Mouse (Mus musculus): ENCODE results near the gene Fbxl14. TPM values are rescaled to one million over a fixed set of nuclear protein-coding genes. Genes with fewer than 3 reads are reported as not detected.

Fbxl14 gene
- total RNA-seq, 2 experiments from 2014 or later, result 15.4 to 16.5 TPM

GRCm38 (mm10) chr6:119526498-119526897 lies 47.0 kb downstream of the Fbxl14 start:
- intact Hi-C loops (cut with DNase I), result no loop called here

DNA sequence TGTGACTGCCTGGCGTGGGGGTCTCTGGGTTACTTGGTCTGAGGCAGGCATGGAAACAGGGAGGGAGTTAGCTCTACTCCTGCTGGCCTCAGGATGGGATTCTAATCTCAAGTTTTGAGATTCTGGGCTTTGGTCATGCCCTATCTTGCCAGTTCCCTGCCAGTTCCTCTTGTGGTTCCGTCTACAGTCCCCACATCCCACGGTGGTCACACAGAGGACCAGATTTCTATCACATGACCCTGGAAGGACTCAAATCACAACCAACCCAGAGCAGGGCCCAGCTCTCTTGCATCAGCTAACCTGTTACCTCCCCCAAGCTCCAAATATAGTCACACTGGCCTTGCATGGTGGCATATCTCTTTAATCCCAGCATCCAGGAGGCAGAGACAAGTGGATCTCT lies 50.2 kb downstream of the Fbxl14 start:
- DNase-seq, result no peak
- intact Hi-C loops (cut with DNase I), result no loop called here

More at GRCm38 (mm10) chr6:119526498-119526897, 47.0 kb downstream of the Fbxl14 start:
- DNase-seq, result peak in 1 of 2 experiments; percentile 29

Other genes with a start within 250 kb of the Fbxl14 start
- under 1 TPM in 1 of 2 experiments, not detected in 1; 0.12 TPM for gene Cacna2d4, start 243.1 kb upstream of the Fbxl14 start, total RNA-seq (2021)
- under 1 TPM; 0.10 to 0.19 TPM for gene Lrtm2, start 148.9 kb upstream of the Fbxl14 start, total RNA-seq (2021)
- 10 to 100 TPM; 54.8 to 64.1 TPM for gene Adipor2, start 62.0 kb upstream of the Fbxl14 start, total RNA-seq (2021)
- 1 to 10 TPM; 4.7 to 4.9 TPM for gene Wnt5b, start 64.7 kb downstream of the Fbxl14 start, total RNA-seq (2021)

Data from heart, postnatal 14 days (tissue).